ENCODE assay signal across 19 mouse cellular contexts in the genomic region with DNA sequence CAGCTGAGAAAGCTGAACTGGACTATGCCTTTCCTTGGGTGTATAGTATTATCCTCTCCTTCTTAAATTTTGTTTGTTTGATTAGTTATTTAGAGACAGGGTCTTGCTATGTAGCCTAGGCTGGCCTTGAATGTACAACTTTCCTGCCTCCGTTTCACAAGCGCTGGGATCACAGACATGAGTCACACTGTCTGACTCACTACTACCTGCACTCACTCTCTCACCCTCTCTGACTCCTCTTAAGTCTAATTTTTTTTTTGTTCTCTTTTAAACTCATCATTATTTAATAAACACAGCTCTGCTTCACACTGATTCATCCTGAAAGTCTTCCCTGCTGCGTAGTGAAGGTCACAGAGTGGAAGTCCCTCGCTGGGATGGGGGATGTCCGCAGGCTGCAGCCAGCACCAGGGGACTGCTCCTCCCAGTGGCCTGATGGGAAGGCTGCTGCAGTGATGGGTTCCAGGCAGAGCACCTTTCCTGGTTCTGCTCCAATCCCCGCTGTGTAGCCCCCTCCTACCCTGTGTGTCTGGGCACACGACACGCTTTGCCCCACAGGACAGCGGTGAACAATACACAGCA. TPM values are rescaled to one million over a fixed set of nuclear protein-coding genes. Genes with fewer than 3 reads are reported as not detected.
DNase-seq lines count a peak whose midpoint lies in the region; ATAC-seq lines count a peak whose summit lies in the region.
"Had no signal": no experiment of that assay in that cellular context is flagged by ENCODE, and none has a peak within 500 bp of the region (broad histone marks: within the 10 kb centered on the region; RNA-seq: fewer than 3 reads in every experiment).

No protein-coding gene starts in this region.

- no peak overlapping the region for H3K27ac ChIP-seq in stomach, embryonic 15.5 days
- H3K27ac ChIP-seq: forebrain, embryonic 12.5 days; gastrocnemius, adult 2 months; hindbrain, embryonic 13.5 days; macrophage had no signal

- H3K4me3 ChIP-seq in stomach, embryonic 15.5 days (replicated peaks): no peak overlapping the region
- H3K4me3 ChIP-seq: forebrain, embryonic 12.5 days; gastrocnemius, adult 2 months; hindbrain, embryonic 13.5 days had no signal

- H3K27me3 ChIP-seq in stomach, embryonic 15.5 days (replicated peaks): no peaks in the 10 kb centered on the region
- H3K27me3 ChIP-seq: forebrain, embryonic 12.5 days had no signal

- ATAC-seq in stomach, embryonic 15.5 days (ENCODE audit: insufficient read depth, low FRiP score, low read depth): peak; percentile 22; the same call in 1 of the 2 replicates
- no peak for ATAC-seq in cerebellum, adult (ENCODE audit: insufficient number of reproducible peaks, low FRiP score, low TSS enrichment)

- H3K36me3 ChIP-seq in stomach, embryonic 15.5 days: no peaks in the 10 kb centered on the region
- H3K36me3 ChIP-seq: forebrain, embryonic 12.5 days; hindbrain, embryonic 13.5 days had no signal

- DNase-seq in ovary, adult 18-20 months (ENCODE audit: low spot score): peak; percentile 12
- no peak for DNase-seq in ovary, postnatal 14 days (ENCODE audit: low spot score)
- peak; percentile 12 for DNase-seq in Muller cell, postnatal 12 days (ENCODE audit: inconsistent ontology term)
- DNase-seq in adrenal gland, postnatal 36 days: peak; percentile 28 to 46
- no peak for DNase-seq in adipocyte (ENCODE audit: low spot score)
- DNase-seq in cerebellum, adult 9-10 months: no peak
- DNase-seq: embryo, embryonic 11 days; gastrocnemius, adult 2 months; layer of hippocampus, adult 9-11 months; thymus, adult 18-20 months had no signal

- H3K4me2 ChIP-seq in stomach, embryonic 15.5 days: no peak overlapping the region
- H3K4me2 ChIP-seq: forebrain, embryonic 12.5 days; heart, embryonic 11.5 days; hindbrain, embryonic 13.5 days; liver, embryonic 11.5 days had no signal

- 50% methylated on average over 9 of the region's 9 CpGs for WGBS in stomach, embryonic 15.5 days

- H3K4me1 ChIP-seq in stomach, embryonic 15.5 days: peaks cover 6% of the 10 kb centered on the region; the same call in 1 of the 2 replicates
- H3K4me1 ChIP-seq: forebrain, embryonic 12.5 days had no signal

- no peaks in the 10 kb centered on the region for H3K9me3 ChIP-seq in stomach, embryonic 15.5 days
- H3K9me3 ChIP-seq: forebrain, embryonic 12.5 days; hindbrain, embryonic 13.5 days had no signal

- H3K9ac ChIP-seq in stomach, embryonic 15.5 days: no peak overlapping the region
- H3K9ac ChIP-seq: forebrain, embryonic 12.5 days; hindbrain, embryonic 13.5 days had no signal

RNA-seq across cellular contexts. Expression of gene Lep, which starts 22.8 kb away (rescaled TPM):
- total RNA-seq in adrenal gland, postnatal 36 days (2021): 10 to 100 TPM in 1 of 2 experiments, 1 to 10 TPM in 1; 1.5 to 15.6 TPM
- polyA plus RNA-seq in stomach, embryonic 15.5 days (2015; fragmentation: Nextera tagmentation; extraction: Ambion mirVana): not detected in 2 replicates
- total RNA-seq: monocyte, adult 5-6 weeks had no signal
- polyA plus RNA-seq: forebrain, embryonic 12.5 days; heart, embryonic 11.5 days; hindbrain, embryonic 13.5 days; kidney, embryonic 14.5 days; liver, embryonic 11.5 days; macrophage had no signal

Comparison
In these comparisons a context has a peak if more than half of its experiments do, and no peak if none do; other contexts are left out.
1. DNase-seq: peak in ovary, adult 18-20 months (single experiment), Muller cell, postnatal 12 days (single experiment) and adrenal gland, postnatal 36 days (2 of 2); none in ovary, postnatal 14 days (single experiment), adipocyte (single experiment) and cerebellum, adult 9-10 months (single experiment).